ENCODE assay signal across 8 mouse cellular contexts in the genomic region with DNA sequence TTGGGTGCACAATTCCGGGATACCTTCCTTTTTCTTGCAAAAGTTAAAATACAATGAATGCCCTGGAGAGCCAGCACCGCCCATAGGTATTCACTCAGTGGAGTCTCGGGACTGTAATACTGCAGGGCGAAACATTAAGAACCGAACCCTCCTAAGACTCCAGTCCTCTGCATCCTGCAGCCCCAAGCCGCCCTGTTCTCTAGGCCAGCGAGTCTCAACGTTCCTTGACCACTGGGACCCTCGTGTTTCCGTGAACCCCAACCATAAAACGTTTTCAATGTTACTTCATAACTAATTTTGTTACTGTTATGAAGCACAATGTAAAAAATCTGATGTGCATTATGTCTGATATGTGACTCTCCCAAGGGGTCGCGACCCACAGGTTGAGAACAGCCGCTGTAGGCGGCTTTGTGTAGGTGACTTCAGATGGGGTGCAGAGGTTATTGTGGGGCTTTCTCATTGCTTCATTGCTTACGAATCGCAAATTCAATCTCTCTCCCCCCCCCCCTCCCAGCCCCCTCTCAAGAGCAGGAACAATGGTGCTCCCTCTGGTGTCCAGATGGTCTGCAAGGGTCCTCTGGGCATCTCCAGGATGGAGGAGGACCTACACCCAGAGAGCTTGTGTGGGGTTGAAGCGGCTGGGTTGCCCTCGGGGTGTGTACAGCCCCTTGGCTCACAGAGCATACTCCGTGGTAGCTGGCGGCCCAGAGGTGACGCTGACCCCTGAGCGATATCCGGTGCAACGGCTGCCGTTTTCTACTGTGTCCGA. TPM values are rescaled to one million over a fixed set of nuclear protein-coding genes. Genes with fewer than 3 reads are reported as not detected.
DNase-seq lines count a peak whose midpoint lies in the region; ATAC-seq and TF ChIP-seq lines count a peak whose summit lies in the region.

No protein-coding gene starts in this region.

- peaks cover 14% of the 10 kb centered on the region for H3K4me1 ChIP-seq in bone marrow macrophage, adult 2 months (ENCODE audit: control insufficient read depth, insufficient read depth, low read length)
- H3K4me1 ChIP-seq in forebrain, embryonic 11.5 days (replicated peaks; ENCODE audit: control insufficient read depth, insufficient read depth, low read length) = no peaks in the 10 kb centered on the region; the same call in 1 of the 2 replicates
- H3K4me1 ChIP-seq in limb, embryonic 11.5 days (ENCODE audit: control insufficient read depth, insufficient read depth, low read length) = 0 out of 2 replicates have a peak, but pooled peaks cover 6% of the 10 kb centered on the region

- peak overlapping the region; percentile 78 for H3K4me2 ChIP-seq in forebrain, embryonic 11.5 days (ENCODE audit: low read depth, low read length, severe bottlenecking)
- peak overlapping the region; percentile 80 for H3K4me2 ChIP-seq in limb, embryonic 11.5 days (ENCODE audit: low read depth, severe bottlenecking)

- intact Hi-C loops in gastrocnemius, postnatal 36 days (cut with DNase I) = loop anchor here (10.0 kb wide), 1 partner anchor 891 kb away; the partner anchor contains the start of gene Capn10

- peak overlapping the region; percentile 61 for H3K4me3 ChIP-seq in bone marrow macrophage, adult 2 months (ENCODE audit: insufficient read depth, low read length)
- peak overlapping the region; percentile 47 for H3K4me3 ChIP-seq in forebrain, embryonic 11.5 days (ENCODE audit: low read depth, low read length)
- H3K4me3 ChIP-seq in limb, embryonic 11.5 days (ENCODE audit: low read depth, low read length) = peak overlapping the region; percentile 50

- no peaks in the 10 kb centered on the region for H3K9me3 ChIP-seq in forebrain, embryonic 11.5 days (ENCODE audit: control insufficient read depth, low read length)
- H3K9me3 ChIP-seq in limb, embryonic 11.5 days (ENCODE audit: control insufficient read depth, low read length) = no peaks in the 10 kb centered on the region

- peak overlapping the region; percentile 66 for H3K9ac ChIP-seq in forebrain, embryonic 11.5 days (ENCODE audit: low read length)
- H3K9ac ChIP-seq in limb, embryonic 11.5 days (ENCODE audit: low read length) = peak overlapping the region; percentile 76

- 0 out of 2 replicates have a peak, but pooled peaks have one; percentile 4 for TF ChIP-seq CTCF in bone marrow macrophage, adult 2 months (IDR thresholded peaks at IDR 0.05; ENCODE audit: low read depth, low read length)

- no peaks in the 10 kb centered on the region for H3K27me3 ChIP-seq in forebrain, embryonic 11.5 days (ENCODE audit: control insufficient read depth, insufficient read depth, low read length)
- H3K27me3 ChIP-seq in limb, embryonic 11.5 days (ENCODE audit: control insufficient read depth, insufficient read depth, low read length) = no peaks in the 10 kb centered on the region

- TF ChIP-seq POLR2A in bone marrow macrophage, adult 2 months (IDR thresholded peaks at IDR 0.05; ENCODE audit: borderline replicate concordance, low read depth, low read length) = no peak

- WGBS in forebrain, embryonic 11.5 days = 47% methylated on average over 27 of the region's 27 CpGs
- WGBS in limb, embryonic 11.5 days = 47% methylated on average over 27 of the region's 27 CpGs

- peak overlapping the region; percentile 72 for H3K27ac ChIP-seq in bone marrow macrophage, adult 2 months (ENCODE audit: insufficient read depth, low read depth, low read length)
- H3K27ac ChIP-seq in forebrain, embryonic 11.5 days (ENCODE audit: low read depth, low read length) = peak overlapping the region; percentile 72; the same call in 1 of the 2 replicates
- peak overlapping the region; percentile 84 for H3K27ac ChIP-seq in limb, embryonic 11.5 days (replicated peaks; ENCODE audit: low read depth, low read length)

- DNase-seq in layer of hippocampus, adult 11-12 months (ENCODE audit: low spot score) = peak; percentile 31
- DNase-seq in layer of hippocampus, postnatal 36 days = no peak
- no peak for DNase-seq in forebrain, embryonic 11.5 days (ENCODE audit: low spot score)
- DNase-seq in limb, embryonic 11.5 days (ENCODE audit: low spot score) = peak; percentile 43
- DNase-seq in neural tube, embryonic 10.5 days (ENCODE audit: extremely low spot score, low spot score) = peak; percentile 24
- no peak for DNase-seq in gastrocnemius, postnatal 36 days

- peak; percentile 45; the same call in 1 of the 2 replicates for ATAC-seq in forebrain, embryonic 11.5 days (replicated peaks; ENCODE audit: low FRiP score)
- no peak for ATAC-seq in limb, embryonic 11.5 days (ENCODE audit: insufficient number of reproducible peaks, low FRiP score, low TSS enrichment, low read depth)
- ATAC-seq in monocyte, adult 5-6 weeks (replicated peaks; ENCODE audit: insufficient number of reproducible peaks, low FRiP score, low TSS enrichment, poor library complexity, severe bottlenecking) = no peak

- H3K36me3 ChIP-seq in forebrain, embryonic 11.5 days (ENCODE audit: control insufficient read depth, insufficient read depth, low read length) = no peaks in the 10 kb centered on the region
- H3K36me3 ChIP-seq in limb, embryonic 11.5 days (ENCODE audit: control insufficient read depth, insufficient read depth, low read length) = 0 out of 2 replicates have a peak, but pooled peaks cover under 1% of the 10 kb centered on the region

RNA-seq across cellular contexts. Expression of gene D2hgdh, which starts 1.2 kb away (rescaled TPM):
- 10 to 100 TPM; 16.1 to 18.5 TPM for total RNA-seq in layer of hippocampus, postnatal 36 days (2021)
- polyA plus RNA-seq in bone marrow macrophage, adult 2 months (2012; ENCODE audit: insufficient read depth, insufficient read length, missing spikeins) = 16.2 and 20.8 TPM in 2 replicates
- 11.5 and 12.5 TPM in 2 replicates for polyA plus RNA-seq in forebrain, embryonic 11.5 days (2014; fragmentation: Nextera tagmentation; extraction: Ambion mirVana)
- polyA plus RNA-seq in limb, embryonic 11.5 days (2014; fragmentation: Nextera tagmentation; extraction: Ambion mirVana) = 10.0 and 11.7 TPM in 2 replicates
- 10 to 100 TPM; 17.2 to 22.1 TPM for total RNA-seq in gastrocnemius, postnatal 36 days (2021)
- 11.0 to 33.9 TPM (median 14.0 TPM) in 3 replicates for total RNA-seq in monocyte, adult 5-6 weeks (2017)

RNA-seq across cellular contexts. Expression of gene Ing5, which starts 22.2 kb away (rescaled TPM):
- 10 to 100 TPM; 12.9 to 13.8 TPM for total RNA-seq in layer of hippocampus, postnatal 36 days (2021)
- polyA plus RNA-seq in bone marrow macrophage, adult 2 months (2012; ENCODE audit: insufficient read depth, insufficient read length, missing spikeins) = 10.7 and 12.4 TPM in 2 replicates
- 22.9 and 24.9 TPM in 2 replicates for polyA plus RNA-seq in forebrain, embryonic 11.5 days (2014; fragmentation: Nextera tagmentation; extraction: Ambion mirVana)
- 17.4 and 18.2 TPM in 2 replicates for polyA plus RNA-seq in limb, embryonic 11.5 days (2014; fragmentation: Nextera tagmentation; extraction: Ambion mirVana)
- total RNA-seq in gastrocnemius, postnatal 36 days (2021) = 1 to 10 TPM; 3.0 to 4.2 TPM
- 31.0 to 39.7 TPM (median 38.6 TPM) in 3 replicates for total RNA-seq in monocyte, adult 5-6 weeks (2017)

RNA-seq across cellular contexts. Expression of gene Dtymk, which starts 24.2 kb away (rescaled TPM):
- total RNA-seq in layer of hippocampus, postnatal 36 days (2021) = 10 to 100 TPM; 57.5 to 65.4 TPM
- polyA plus RNA-seq in bone marrow macrophage, adult 2 months (2012; ENCODE audit: insufficient read depth, insufficient read length, missing spikeins) = 36.8 and 46.8 TPM in 2 replicates
- polyA plus RNA-seq in forebrain, embryonic 11.5 days (2014; fragmentation: Nextera tagmentation; extraction: Ambion mirVana) = 267 and 282 TPM in 2 replicates
- polyA plus RNA-seq in limb, embryonic 11.5 days (2014; fragmentation: Nextera tagmentation; extraction: Ambion mirVana) = 268 and 273 TPM in 2 replicates
- total RNA-seq in gastrocnemius, postnatal 36 days (2021) = 10 to 100 TPM; 14.0 to 15.1 TPM
- 27.4 to 45.3 TPM (median 39.4 TPM) in 3 replicates for total RNA-seq in monocyte, adult 5-6 weeks (2017)

RNA-seq across cellular contexts. Expression of gene Gal3st2, which starts 35.2 kb away (rescaled TPM):
- total RNA-seq in layer of hippocampus, postnatal 36 days (2021) = under 1 TPM; 0.40 to 0.46 TPM
- not detected in 2 replicates for polyA plus RNA-seq in bone marrow macrophage, adult 2 months (2012; ENCODE audit: insufficient read depth, insufficient read length, missing spikeins)
- not detected in 2 replicates for polyA plus RNA-seq in forebrain, embryonic 11.5 days (2014; fragmentation: Nextera tagmentation; extraction: Ambion mirVana)
- 0.05 TPM in 1 of 2 replicates, not detected in the other for polyA plus RNA-seq in limb, embryonic 11.5 days (2014; fragmentation: Nextera tagmentation; extraction: Ambion mirVana)
- total RNA-seq in gastrocnemius, postnatal 36 days (2021) = not detected
- total RNA-seq in monocyte, adult 5-6 weeks (2017) = not detected in 3 replicates

Comparison
In these comparisons a context has a peak if more than half of its experiments do, and no peak if none do; other contexts are left out.
1. DNase-seq: peak in layer of hippocampus, adult 11-12 months (single experiment), limb, embryonic 11.5 days (single experiment) and neural tube, embryonic 10.5 days (single experiment); none in layer of hippocampus, postnatal 36 days (0 of 2), forebrain, embryonic 11.5 days (single experiment) and gastrocnemius, postnatal 36 days (0 of 2).
2. Peak in every context shown above with its lines, with median percentiles within 50 percentile points of each other: H3K27ac ChIP-seq and H3K4me3 ChIP-seq.